Mouse (Mus musculus) T-cell, adult 2 months (primary cell): Measurements from ENCODE around the gene Slc22a5.
"Not testable (repeated sequence)": the region's sequence is repeated elsewhere in the genome, so short reads cannot be mapped to it uniquely, and the experiment has no call there.

Experiments used
- DNase-seq: peaks from one replicate; pipeline ENCODE4 v3.0.0; 2022; ENCODE audit warnings: low spot score

The Slc22a5 gene

DNA sequence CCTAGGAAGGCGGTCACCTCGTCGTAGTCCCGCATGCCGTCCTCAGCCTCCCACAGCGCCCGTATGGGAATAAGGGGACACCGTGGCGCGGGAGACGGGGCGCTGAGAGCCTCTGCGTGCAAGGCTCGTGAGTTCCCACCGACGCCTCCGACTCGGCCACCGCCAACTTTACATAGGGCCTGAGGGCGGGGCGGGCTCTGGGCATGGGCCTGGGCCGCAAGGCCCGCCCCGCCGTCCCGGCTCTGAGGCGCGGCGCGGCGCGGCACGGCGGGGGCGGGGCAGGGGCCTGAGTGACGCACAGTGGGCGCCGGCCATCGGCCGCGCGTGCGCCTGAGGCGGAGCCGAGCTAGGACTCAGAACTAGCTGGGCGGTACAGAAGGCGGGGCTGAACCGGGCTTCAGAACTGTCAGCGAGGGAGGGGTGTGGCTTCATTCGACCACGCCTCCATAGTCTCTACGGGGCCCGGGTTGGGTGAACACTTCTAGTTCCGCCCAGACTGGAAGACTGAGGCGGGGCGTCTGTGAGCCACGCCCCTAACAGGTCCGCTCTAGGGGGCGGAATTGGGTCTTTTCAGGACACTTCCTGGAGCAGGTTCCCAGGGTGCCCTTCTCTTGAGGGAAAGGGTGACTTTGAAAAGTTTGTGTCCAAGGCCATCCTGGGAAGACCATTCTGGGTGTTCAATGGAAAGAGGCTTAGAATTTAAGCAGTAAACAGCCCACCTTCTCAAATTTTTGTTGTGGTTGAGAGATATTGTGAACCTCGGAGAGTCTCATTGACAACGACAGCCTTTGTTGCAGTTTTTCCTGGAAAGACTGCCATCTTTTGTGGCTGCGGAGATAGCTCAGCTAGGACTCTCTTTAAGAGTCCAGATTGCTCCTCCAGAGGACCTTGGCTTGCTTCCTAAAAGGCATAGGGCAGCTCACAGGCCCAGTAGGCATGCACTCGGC, at the start of gene Slc22a5:
Slc22a5 (minus strand) TSS at position 156 of the 947 bp plus-strand sequence.
- DNase-seq: peak; percentile 98

DNA sequence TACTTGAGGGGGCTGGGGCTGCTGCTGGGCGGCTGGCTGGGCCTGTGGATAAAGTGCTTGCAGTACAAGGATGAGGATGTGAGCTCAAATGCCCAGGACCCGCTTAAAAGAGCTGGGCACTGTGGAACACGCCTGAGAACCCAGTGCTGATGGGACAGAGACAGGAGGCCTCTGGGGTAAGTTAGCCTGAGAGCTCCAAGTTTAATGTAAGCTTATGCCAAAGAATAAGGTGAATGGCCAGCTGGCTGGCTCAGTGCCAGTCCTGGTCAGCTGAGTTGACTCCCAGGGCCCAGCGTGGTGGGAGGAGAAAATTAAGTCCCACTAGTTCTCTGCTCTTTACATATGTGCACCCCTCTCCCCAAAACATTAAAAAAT, 40.5 kb upstream of the Slc22a5 start:
- DNase-seq: not testable (repeated sequence)

DNA sequence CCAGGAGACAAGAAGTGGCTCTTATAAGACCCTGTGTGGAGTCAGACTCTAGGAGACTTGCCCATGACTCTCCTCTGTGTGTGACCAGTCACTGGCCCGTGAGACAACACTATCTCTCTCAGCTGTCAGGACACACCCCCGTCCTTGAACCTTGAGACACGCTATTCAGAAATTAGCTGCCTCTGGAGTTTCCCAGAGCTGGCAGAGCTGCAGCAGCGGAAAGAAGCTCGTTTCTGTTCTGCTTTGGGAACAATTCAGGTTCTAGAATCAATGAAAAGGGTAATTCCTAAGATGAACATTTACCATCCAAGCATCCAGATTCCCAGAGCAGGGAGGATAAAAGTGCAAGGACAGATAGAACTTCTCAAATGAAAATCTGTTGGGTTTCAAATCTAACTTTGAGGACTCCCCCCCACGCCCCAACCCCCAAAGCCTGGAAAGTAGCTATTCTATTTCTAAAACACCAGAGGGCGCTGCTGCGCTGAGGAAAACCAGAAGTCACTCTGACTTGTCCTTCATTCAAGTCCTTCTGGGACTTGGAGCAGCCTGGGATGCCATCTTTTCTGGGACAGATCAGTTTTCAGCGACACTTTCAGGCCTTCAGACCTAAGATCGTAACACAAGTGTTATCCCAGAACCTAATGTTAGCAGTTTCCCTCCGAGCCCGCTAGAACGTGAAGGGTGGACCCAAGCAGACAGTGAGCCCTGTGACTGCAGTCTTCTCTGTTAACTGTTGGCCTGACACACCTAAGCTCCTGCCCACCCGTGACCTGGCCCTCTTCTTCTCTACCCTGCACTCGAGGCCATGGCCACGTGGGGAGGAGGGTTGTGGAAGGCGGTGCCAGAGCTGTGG, 39.9 kb upstream of the Slc22a5 start:
- peak; percentile 34 for DNase-seq

DNA sequence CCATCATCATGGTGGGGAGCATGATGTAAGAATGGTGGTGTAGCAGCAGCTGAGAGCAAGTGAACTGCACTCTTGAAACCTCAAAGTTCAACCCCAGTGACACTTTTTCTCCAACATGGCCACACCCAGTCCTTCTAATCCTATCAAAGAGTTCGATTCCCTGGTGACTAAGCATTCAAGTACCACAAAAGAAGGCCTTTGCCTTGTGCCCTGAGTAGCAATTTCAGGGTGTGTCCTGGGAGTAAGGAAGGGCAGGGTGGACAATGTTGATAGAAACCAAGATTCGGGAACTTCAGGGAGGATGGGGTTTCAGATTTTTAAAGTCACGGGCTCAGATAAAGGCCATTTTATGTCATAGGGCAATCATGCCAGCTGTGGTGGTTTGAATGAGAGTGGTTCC, 38.3 kb upstream of the Slc22a5 start:
- DNase-seq: no peak

DNA sequence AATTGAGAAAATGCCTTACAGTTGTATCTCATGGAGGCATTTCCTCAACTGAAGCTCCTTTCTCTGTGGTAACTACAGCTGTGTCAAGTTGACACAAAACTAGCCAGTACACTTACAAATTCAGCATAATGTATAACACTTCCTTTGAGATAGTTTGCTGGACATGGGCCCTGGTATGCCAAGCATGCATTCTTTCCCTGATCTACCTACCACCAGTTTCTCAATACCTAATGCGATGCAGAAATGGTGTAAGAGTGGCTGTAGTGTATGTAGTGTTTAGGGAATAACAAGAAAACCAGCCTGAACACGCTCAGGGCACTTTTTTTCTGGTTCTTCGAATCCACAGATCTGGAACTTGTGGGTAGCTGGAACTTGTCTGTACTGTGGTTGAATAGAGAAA, 37.1 kb upstream of the Slc22a5 start:
- DNase-seq: no peak

DNA sequence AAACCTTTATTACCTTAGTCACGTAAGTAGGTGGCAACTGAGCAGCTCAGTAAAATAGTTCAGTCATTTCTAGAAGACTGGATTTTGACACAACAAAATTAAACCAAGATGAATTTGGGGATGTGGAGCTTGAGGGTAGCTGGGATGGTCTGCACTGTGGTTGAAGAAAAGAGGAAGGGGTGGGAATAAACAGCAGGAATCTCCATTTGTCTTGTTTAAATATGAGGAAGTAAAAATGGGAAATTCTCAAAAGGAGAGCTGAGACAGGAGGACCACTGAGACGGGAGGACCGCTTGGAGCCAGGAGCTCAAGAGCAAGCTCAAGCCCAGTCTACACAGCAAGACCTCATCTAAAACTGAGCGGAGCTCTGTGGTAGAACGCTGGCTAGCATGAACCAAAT, 34.8 kb upstream of the Slc22a5 start:
- DNase-seq: no peak

DNA sequence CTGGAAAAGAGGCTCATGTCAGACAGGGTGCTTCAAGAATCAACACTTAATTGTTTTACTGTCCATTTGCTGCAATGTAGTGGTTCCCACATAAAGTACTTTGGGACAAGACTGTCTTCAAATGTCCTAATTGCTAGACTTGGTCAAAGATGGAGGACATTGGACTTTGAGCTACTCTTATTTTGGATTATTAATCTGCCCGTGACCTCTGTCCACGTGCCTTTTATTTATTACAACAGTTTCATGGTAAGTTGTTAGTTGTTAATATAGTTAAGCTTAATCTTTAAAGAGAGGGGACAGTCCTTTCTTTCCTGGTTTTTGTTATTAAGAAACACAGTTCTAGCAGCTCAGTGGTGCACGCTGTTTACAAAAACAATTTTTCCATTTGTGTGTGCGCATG, 27.4 kb upstream of the Slc22a5 start:
- no peak for DNase-seq

DNA sequence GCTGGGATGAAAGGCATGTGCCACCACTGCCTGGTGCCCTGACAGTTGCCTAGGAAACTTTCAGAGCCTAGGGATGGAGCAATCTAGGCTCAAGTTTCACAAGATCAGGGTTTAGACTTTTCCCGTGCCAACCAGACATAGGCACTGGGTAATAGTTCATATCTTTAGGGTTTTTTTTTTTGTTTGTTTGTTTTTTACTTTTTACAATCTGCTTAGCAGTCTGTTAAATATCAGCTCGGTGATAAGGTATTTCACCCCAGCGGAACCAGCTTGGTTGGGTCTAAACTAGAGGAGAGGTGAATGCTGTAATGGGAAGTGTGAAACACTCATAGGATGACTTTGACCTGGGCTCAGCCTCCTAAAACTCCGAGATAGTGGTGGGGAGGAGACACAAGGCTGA, 19.6 kb upstream of the Slc22a5 start:
- DNase-seq: no peak

DNA sequence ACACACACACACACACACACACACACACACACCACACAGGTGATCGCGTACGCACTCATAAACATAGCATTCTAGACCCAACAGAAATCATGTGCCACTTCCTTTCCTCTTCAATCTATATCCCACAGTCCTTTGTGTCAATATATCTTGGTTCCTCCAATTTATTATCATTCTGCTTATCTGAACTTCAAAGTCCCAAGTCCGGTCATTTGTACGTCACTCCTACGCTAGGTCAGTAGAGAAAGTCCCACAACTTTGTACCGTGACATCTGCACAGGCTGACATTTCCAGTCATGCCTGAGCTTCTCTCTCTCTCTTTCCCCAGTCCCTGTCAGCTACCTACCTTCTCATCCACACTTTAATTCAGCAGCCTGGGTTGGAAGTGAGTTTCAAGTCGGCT, 17.2 kb upstream of the Slc22a5 start:
- no peak for DNase-seq

DNA sequence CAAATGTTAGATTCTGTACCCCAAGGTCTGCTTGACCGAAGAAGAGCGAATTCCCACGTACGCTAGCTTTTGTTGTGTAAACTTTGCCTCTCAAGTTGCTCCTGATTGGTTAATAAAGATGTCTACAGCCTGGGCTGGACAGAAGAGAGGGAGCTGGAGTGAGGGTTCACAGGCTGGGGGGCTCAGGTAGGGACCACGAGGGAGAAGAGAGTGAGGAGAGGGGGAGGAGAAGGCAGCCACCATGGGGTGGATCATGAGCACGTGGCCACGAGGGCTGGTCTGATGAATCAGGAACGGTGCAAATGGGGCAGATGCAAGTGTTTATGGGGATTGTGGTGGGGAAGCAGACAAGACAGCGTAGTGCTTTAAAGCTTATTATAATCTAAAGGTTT, 13.1 kb upstream of the Slc22a5 start:
- DNase-seq: no peak

DNA sequence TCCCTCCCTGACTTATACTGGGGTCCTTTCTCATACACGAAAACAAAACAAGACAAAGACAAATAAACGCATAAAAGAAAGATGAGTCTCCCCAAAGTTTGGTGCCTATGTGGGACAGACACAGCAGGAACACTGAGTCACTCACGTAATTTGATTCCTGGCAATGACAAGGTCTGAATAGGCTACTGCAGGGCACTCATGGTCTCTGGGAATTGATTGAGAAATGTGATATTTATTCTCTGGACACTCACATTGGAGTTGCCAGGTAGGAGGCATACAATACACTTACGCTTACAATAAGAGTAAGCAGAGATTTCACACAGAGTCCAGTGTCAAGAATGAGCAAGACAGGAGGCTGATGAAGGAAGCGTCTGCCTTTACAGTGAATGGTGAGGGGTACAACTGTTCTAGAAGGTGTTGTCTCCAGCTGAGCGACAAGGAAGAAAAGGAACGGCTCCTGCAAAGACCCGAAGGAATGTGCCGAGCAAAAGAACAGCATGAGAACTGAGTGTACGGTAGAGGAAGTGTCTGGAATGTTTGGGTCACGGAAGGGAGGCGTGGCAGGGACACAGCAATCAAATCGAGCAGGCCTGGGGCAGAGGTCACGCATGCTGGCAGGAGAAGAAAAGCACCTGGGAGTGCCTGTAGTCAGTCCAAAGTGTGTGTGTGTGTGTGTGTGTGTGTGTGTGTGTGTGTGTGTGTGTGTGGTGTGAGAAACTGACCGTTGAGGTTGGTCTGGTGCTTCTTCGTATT, 12.5 kb upstream of the Slc22a5 start:
- DNase-seq: no peak

DNA sequence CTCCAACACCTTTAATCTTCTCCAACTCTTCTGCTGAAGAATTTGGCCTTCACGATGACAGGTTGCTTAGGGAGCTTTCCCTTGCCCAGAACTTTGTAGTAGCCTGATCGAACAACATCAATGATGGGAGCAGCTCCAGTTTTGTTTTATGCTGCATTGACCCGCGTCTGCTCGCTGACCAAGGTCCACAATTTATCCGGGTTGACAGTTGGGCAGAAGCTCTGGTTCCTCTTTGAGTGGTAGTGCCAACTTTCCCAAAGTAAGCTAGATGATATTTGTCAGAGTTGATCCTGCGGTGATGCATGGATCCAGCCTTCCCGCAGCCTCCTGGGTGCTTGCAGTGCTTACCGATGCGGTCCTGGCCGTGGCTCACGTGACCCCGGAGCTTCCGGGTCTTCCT, 11.3 kb upstream of the Slc22a5 start:
- no peak for DNase-seq

DNA sequence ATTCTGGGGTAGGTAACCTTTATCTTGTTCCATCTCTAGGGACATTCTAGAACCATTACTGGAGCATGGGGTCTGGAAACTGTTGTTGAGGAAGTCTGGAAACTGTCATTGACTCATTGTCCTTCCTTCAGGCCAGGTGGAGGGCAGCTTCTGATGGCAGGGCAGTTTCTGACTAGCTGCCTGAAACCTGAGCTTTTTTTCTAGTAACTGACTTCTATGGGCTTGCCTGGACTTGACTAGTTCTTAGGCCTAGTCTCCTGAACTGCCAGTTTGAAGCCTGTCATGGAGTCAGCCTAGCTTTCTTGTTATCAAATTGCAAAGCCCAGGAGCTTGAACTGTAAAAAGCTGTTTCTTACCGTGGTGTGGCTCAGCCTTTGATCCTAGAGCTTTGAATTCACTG, 9.5 kb upstream of the Slc22a5 start:
- no peak for DNase-seq

DNA sequence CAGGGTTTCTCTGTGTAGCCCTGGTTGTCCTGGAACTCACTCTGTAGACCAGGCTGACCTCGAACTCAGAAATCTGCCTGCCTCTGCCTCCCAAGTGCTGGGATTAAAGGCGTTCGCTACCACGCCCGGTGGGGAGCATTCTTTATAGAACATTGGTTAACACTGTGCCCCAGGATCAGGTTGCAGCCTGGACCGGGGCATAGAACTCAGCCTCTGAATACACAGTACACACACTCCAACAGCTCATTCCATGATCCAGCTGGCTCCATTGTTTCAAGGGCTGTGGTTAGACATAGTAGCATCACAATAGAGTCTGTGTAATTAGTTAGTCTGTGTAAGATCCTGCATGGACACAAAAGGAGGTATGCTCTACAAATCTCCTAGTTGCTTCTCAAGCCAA, 8.5 kb upstream of the Slc22a5 start:
- no peak for DNase-seq

DNA sequence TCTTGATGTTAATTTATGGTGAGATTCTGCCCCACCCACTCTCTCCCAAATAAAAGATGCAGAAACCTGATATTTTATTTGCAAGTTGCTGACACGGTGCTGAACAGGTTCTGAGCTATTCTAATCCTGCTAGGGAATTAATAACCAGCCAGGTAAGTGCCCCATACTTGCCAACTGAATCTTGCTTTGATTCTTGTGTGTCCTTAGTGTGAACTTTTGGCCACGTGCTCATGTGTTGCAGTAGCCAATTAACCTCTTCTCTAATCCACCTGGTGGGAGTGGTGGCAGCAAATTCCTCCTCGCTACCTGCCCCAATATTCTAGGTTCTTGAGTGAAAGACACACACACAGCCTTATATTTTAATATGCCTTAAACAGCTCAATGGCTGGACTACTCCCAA, 7.5 kb upstream of the Slc22a5 start:
- no peak for DNase-seq

DNA sequence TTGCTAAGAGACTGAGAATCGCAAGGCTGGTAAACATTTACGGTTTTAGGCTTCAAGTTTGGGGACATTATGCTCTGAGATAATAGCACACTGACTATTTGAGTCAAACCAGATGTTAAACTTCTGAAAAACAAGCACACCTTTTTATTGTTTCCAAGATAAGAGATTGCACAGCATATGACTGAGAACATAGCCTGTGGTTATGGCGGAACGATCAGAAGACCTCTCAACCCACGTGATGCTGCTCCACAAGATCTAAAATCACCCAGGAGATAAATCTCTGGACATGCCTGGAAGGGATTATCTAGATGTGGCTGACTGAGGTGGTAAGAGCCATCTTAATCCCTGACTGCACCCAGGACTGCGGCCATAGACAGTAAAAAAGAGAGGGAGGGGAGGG, 5.5 kb upstream of the Slc22a5 start:
- DNase-seq: no peak

DNA sequence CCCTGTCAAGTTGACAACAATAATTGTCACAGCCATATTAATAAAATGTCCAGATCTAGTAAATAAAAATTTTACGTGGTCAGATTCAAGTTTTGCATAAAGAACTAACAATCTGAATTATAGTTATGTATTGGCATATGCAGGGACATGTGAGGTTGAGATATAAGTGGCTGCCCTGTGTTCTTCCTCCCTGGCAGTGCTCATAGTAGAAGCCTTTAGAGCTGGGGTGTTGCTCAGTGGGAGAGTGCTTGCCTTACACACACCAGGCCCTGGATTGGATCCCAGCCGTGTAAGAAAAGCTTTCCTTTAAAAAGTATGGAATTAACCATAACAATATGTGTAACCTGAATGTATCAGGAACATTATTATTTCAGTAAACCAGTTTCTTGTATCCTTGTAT, 2.0 kb upstream of the Slc22a5 start:
- no peak for DNase-seq

DNA sequence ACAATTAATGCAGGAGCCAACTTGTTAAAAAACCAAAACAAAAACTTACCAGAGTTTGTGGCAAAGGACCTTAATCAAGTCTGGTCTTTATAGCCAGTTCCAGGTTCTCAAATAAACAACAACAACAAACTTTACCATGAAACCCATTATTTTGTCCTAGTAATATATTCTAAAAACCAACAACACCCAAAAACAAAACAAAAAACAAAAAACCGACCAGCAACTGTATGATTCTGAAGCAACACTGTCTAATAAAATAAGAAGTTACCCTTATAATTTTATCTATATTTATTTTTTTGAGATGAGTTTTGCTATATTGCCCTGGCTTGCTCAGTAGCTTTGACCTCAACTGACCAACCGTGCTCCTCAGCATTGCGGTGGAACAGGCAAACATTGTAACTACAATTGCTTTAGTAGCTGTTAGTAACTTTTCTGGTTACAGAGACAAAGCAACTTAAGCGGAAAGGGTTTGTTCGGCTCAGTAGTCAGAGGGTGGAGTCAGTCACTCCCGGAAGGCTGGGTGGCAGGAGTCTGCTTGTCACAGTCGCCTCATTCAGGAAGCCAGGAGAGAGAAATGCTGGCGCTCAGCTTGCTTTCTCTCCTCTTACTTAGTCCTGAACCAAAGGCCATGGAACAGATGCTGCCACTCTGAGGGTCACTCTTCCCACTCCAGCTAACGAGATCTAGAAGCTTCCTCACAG, 1.4 kb upstream of the Slc22a5 start:
- DNase-seq: peak; percentile 61

DNA sequence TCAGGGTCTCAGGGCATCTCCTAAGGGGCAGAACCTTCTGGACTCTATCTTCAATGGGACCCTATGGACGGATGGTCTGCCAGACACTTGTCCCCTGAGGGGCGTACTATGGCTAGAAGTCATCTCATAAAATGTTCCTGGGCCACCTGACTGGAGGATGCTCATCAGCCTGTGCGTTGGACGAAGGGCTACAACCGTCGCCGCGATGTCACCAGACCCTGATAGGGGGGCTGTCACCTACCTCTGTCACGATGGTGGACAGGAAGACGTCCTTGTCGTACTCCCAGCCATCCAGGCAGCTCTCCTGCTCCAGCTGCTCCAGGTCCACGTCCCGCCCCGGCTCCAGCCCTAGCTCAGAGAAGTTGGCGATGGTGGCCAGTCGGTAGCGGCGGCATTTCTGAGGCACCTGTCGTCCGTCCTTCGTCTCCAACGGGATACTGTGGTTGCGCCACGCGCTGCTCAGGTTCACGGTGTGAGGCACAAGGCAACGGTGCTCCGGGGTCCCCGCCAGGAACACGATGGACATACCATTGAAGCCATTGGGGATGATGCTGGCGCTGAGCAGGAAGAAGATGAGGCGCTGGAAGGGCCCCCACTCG, 455 bp downstream of the Slc22a5 start:
- no peak for DNase-seq

DNA sequence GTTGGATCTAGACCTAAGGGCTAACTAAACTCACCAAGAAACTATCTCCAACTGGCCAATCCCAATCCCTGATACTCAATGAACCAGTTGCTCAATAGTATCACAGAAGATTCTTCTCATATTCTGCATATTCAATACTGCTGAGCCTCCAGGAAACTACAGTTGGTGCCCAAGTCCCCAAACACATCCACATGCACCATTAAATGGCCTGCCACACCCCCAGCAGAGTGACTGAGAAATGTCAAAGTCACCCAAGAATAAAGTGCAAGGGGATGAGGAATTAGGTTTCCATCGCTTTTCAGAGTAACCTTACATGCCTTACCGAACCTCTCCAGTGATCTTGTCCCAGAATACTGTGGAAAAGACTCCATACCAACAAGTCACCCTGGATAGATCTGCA, 1.2 kb downstream of the Slc22a5 start:
- no peak for DNase-seq

DNA sequence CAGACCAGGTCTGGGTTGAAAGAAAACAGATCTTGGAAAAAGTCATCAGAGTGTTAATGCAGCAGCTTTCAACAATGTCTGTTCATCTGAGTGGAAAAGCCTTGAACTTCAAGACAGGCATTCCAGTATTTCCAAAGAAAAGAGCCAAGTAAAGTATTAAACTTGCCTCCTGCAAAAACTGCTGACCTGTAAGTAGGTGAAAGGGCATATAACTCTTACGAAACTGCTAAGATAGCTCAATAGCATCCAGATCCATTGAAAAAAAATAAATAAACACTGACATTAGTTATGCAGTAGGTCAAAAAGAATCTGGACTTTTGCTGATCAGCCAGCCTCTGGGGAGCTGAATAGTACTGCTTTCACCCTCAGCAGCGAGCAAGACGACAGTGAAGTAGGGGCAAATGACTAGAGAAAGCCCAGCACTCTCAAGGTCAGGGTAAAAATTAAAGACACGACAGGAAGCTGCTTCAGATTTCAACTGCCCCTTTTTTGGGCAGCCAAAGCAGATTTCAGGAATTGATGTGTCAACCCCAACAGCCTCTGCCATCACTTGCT, 2.3 kb downstream of the Slc22a5 start:
- no peak for DNase-seq
